Mouse (Mus musculus) embryonic facial prominence, embryonic 10.5 days (tissue): Measurements from ENCODE around the gene Zfp1. TPM values are rescaled to one million over a fixed set of nuclear protein-coding genes. Genes with fewer than 3 reads are reported as not detected.

Experiments
- DNase-seq: peaks from one replicate; pipeline ENCODE4 v3.0.0-alpha.2; 2017; ENCODE audit warnings: low spot score
- H3K27ac ChIP-seq: fragments of 300-500 bp; sonication (generic); replicated peaks from 2 replicates; pipeline ENCODE4 v1.5.1; 2016; ENCODE audit warnings: mild to moderate bottlenecking
- H3K27me3 ChIP-seq: fragments of 300-500 bp; sonication (generic); replicated peaks from 2 replicates; pipeline ENCODE4 v1.6.1; 2016; ENCODE audit warnings: low read depth, mild to moderate bottlenecking; ENCODE audit not compliant: poor library complexity, severe bottlenecking
- H3K36me3 ChIP-seq: fragments of 300-500 bp; sonication (generic); replicated peaks from 2 replicates; pipeline ENCODE4 v1.6.1; 2016; ENCODE audit warnings: mild to moderate bottlenecking, moderate library complexity
- H3K4me1 ChIP-seq: fragments of 300-500 bp; sonication (generic); 2 replicates; pipeline ENCODE4 v1.6.1; 2016
- H3K4me3 ChIP-seq: fragments of 300-500 bp; sonication (generic); 2 replicates; pipeline ENCODE4 v1.5.1; 2016; ENCODE audit warnings: mild to moderate bottlenecking, moderate library complexity
- H3K9me3 ChIP-seq: fragments of 300-500 bp; sonication (generic); 2 replicates; pipeline ENCODE4 v1.6.1; 2016; ENCODE audit warnings: mild to moderate bottlenecking
- WGBS: fragments of 180-500 bp; shearing (Covaris S2); methylation state at CpG from one replicate; pipeline ENCODE4 v1.1.7; 2016; 5-methylcytosine and 5-hydroxymethylcytosine counted together
- polyA plus RNA-seq: library from polyadenylated mRNA; unstranded; fragments of >200 nt; fragmentation: Nextera tagmentation; extraction: Ambion mirVana; gene quantifications from 2 replicates; pipeline ENCODE4 v1.2.1, GENCODE M21; 2016

The Zfp1 gene
- 20.2 and 20.9 TPM in 2 replicates for polyA plus RNA-seq

GRCm38 (mm10) chr8:111643264-111644141, at the start of gene Zfp1:
Zfp1 (plus strand) TSS chr8:111643401.
- no peaks in the 10 kb centered on the region for H3K27me3 ChIP-seq
- H3K36me3 ChIP-seq, result peaks cover 13% of the 10 kb centered on the region
- whole genome bisulfite sequencing, result under 1% methylated on average over 75 of the region's 75 CpGs
- H3K27ac ChIP-seq, result peak within 1 kb of the TSS; percentile 99
- peak within 1 kb of the TSS; percentile 86 for H3K4me3 ChIP-seq
- no peaks in the 10 kb centered on the region for H3K9me3 ChIP-seq
- peak; percentile 94 for DNase-seq
- H3K4me1 ChIP-seq, result peaks cover 15% of the 10 kb centered on the region

GRCm38 (mm10) chr8:111594044-111594840, 49.0 kb upstream of the Zfp1 start:
- Histone ChIP-seq H3K9me3 (no peaks in the 10 kb centered on the region), H3K4me1 (peaks cover 42% of the 10 kb centered on the region), H3K4me3 (no peak overlapping the region), H3K36me3 (peaks cover 14% of the 10 kb centered on the region), H3K27me3 (no peaks in the 10 kb centered on the region), H3K27ac (no peak overlapping the region)
- 84% methylated on average over 3 of the region's 3 CpGs for WGBS
- no peak for DNase-seq

DNA sequence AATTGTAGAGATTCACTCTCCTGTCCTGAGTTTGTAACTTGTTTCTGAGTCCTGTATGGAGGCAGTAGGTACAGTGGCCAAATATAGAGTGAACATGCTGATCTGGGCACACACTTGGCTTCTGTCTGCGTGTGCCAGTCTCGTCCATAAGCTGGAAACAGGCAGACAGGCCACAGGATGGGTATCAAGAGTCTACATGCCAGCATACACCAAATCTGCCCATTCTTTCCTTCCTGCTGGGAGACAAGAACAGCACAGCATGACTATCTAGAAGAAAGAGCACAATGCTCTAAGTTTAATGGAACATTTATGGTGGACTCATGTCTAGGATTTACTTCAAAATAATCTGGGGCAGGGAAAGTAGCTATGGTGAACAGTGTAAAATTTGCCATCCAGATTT, 48.2 kb upstream of the Zfp1 start:
- Histone ChIP-seq H3K27me3 (no peaks in the 10 kb centered on the region), H3K4me3 (no peak overlapping the region), H3K27ac (no peak overlapping the region), H3K4me1 (peaks cover 48% of the 10 kb centered on the region), H3K9me3 (no peaks in the 10 kb centered on the region), H3K36me3 (peaks cover 17% of the 10 kb centered on the region)
- 96% methylated on average over 2 of the region's 2 CpGs for WGBS
- DNase-seq, result no peak

DNA sequence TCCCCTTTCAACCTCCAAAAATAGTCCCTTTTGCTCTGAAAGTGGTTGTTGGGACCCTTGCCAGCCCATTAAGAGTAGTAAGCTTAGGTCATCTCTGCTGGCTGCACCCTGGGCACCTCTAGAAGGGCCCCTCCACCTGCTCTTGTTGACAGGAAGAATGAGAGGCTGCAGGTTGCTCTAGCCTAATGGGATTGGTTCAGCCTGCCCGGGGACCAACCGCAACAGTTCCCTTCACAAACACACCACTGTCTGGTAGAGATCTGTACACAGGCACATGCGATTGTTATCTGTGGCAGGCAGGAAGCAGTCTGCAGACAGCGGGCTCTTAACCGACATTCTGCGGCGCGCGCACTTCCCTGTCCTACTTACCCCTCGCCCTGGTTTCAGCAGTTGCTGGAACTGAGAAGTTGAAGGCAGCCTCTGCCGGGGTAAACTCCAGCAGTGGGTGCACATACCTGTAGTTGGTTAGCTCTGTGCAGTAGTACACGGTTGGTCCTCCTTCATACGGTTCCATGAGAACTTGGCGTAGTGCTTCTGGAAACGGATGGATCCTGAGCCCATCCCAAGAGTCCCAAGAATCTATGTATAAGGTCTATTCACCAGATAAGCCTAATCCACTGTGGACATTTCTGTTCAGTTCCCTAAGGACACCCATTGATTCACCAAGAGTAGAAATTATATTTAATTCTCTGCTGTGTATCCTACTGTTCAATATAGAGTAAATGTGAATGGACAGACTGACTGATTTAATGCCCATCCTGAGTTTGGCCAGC, 47.3 kb upstream of the Zfp1 start:
- Histone ChIP-seq H3K36me3 (peaks cover 13% of the 10 kb centered on the region), H3K27me3 (no peaks in the 10 kb centered on the region), H3K27ac (no peak overlapping the region), H3K9me3 (no peaks in the 10 kb centered on the region), H3K4me3 (no peak overlapping the region), H3K4me1 (peaks cover 48% of the 10 kb centered on the region)
- 84% methylated on average over 15 of the region's 15 CpGs for WGBS
- DNase-seq, result peak; percentile 34

DNA sequence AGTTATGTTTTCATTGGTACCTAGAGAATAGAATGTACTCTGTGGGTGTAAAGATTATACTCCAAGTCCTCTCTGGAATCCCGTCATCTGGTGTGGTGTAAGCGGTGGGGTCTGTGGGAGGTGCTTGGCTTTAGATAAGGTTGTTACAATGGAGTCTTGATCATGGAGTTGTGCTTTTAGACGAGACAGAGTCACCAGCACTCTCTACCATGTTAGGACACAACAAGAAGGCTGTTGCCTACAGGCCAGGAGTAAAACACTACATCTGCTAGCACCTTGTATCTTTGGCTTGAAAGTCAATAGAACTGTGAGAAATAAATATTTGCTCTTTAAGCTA, 46.7 kb upstream of the Zfp1 start:
- Histone ChIP-seq H3K9me3 (no peaks in the 10 kb centered on the region), H3K27me3 (no peaks in the 10 kb centered on the region), H3K36me3 (peaks cover 12% of the 10 kb centered on the region), H3K4me1 (peaks cover 48% of the 10 kb centered on the region), H3K27ac (no peak overlapping the region), H3K4me3 (no peak overlapping the region)
- no peak for DNase-seq
- 74% methylated on average over 3 of the region's 3 CpGs for WGBS

DNA sequence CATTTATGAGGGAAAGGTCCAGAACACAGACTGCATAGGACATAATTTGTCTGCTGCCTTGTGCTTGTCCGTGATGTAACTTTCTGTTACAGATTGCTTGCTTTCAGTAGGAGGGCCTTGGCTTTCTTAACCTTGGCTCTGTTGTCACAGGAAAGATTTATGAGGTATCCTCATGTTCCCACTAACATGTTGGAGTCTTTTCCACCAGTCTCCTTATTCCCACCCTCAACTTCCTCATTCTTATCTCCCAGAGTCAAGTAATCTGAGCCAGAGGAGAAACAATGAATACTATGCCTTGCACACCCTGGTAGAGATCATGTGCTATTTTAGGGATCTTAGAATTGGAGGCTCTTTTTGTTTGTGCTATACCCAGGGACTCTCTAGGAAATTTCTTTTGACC, 45.9 kb upstream of the Zfp1 start:
- no peak overlapping the region for H3K4me3 ChIP-seq
- WGBS, result 71% methylated on average over 1 of the region's 1 CpGs
- H3K27me3 ChIP-seq, result no peaks in the 10 kb centered on the region
- H3K4me1 ChIP-seq, result peaks cover 48% of the 10 kb centered on the region
- no peak overlapping the region for H3K27ac ChIP-seq
- peaks cover 12% of the 10 kb centered on the region for H3K36me3 ChIP-seq
- no peak for DNase-seq
- no peaks in the 10 kb centered on the region for H3K9me3 ChIP-seq

- Histone ChIP-seq H3K36me3 (peaks cover 26% of the 10 kb centered on the region), H3K27me3 (no peaks in the 10 kb centered on the region), H3K9me3 (no peaks in the 10 kb centered on the region), H3K4me3 (no peak overlapping the region), H3K4me1 (peaks cover 37% of the 10 kb centered on the region), H3K27ac (no peak overlapping the region)
- WGBS, result 85% methylated on average over 9 of the region's 9 CpGs
- no peak for DNase-seq
Measured at GRCm38 (mm10) chr8:111599707-111600444, 43.3 kb upstream of the Zfp1 start.

DNA sequence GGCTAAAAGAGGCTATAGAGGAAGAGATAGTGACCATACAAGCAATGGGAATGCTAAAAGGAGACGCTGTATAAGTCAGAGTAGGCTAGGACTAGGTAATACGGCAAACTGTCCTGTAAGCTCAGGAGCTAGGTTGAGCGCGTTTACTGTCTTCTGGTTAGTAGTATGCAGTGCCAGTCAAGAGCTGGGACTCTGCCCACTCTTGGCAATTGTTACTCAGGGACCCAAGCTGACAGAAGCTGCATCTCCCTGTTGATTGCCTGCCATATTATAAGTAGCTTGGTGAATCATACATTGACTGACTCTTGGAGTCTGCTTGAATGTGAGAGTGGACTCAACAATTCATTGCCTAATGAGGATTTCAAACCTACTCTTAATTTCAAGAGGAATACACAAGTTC, 41.2 kb upstream of the Zfp1 start:
- Histone ChIP-seq H3K36me3 (peaks cover 48% of the 10 kb centered on the region), H3K4me1 (peaks cover 15% of the 10 kb centered on the region), H3K27me3 (no peaks in the 10 kb centered on the region), H3K9me3 (no peaks in the 10 kb centered on the region), H3K27ac (no peak overlapping the region), H3K4me3 (no peak overlapping the region)
- DNase-seq, result no peak
- 96% methylated on average over 4 of the region's 4 CpGs for WGBS

DNA sequence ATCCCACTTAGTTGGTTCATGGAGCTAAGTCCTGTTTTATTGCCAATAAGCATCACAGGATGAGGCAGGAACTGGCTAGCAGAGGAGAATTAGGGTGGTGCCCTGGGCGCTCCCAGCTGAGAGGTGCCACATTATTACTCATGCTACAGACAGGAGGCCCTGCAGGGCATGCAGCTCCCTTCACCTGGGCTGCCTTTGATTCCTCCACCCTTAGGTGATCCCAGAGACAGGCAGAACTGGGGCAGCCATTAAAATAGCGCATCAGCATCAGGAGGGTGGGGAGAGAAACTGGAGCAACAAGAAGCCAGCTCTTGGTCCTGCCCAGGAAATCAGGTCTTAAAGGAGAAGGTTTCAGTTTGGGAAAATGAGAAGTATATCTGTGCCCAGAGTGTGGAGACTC, 38.2 kb upstream of the Zfp1 start:
- Histone ChIP-seq H3K36me3 (peaks cover 59% of the 10 kb centered on the region), H3K9me3 (no peaks in the 10 kb centered on the region), H3K4me1 (no peaks in the 10 kb centered on the region), H3K4me3 (no peak overlapping the region), H3K27ac (no peak overlapping the region), H3K27me3 (no peaks in the 10 kb centered on the region)
- no peak for DNase-seq
- WGBS, result 94% methylated on average over 2 of the region's 2 CpGs

- H3K9me3 ChIP-seq, result no peaks in the 10 kb centered on the region
- WGBS, result 86% methylated on average over 9 of the region's 9 CpGs
- H3K4me3 ChIP-seq, result no peak overlapping the region
- no peak overlapping the region for H3K27ac ChIP-seq
- no peak for DNase-seq
- H3K27me3 ChIP-seq, result no peaks in the 10 kb centered on the region
- no peaks in the 10 kb centered on the region for H3K4me1 ChIP-seq
- H3K36me3 ChIP-seq, result peaks cover 72% of the 10 kb centered on the region
Measured at GRCm38 (mm10) chr8:111606961-111607360, 36.2 kb upstream of the Zfp1 start.

- 94% methylated on average over 7 of the region's 7 CpGs for WGBS
- Histone ChIP-seq H3K27me3 (no peaks in the 10 kb centered on the region), H3K36me3 (peaks cover 76% of the 10 kb centered on the region), H3K9me3 (no peaks in the 10 kb centered on the region), H3K27ac (no peak overlapping the region), H3K4me1 (no peaks in the 10 kb centered on the region), H3K4me3 (no peak overlapping the region)
- DNase-seq, result no peak
Measured at GRCm38 (mm10) chr8:111607414-111607813, 35.8 kb upstream of the Zfp1 start.

DNA sequence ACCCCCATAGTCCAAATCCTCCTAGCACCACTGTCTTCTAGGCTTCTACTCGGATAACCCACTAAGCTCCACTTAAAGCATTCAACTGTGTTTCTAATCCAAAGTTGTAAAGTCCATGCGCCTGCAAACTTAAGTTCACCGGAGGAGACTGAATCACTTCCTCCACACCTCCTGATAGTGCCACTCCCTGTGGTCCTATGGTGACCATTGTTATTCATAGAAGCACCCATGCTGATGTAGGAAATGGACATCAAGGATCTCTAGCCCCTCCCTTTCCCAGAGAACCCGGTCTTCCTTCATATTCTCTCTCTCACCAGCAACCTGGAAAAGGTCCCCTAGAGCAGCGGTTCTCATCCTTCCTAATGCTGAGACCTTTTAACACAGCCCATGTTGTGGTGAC, 30.0 kb upstream of the Zfp1 start:
- no peak for DNase-seq
- H3K4me3 ChIP-seq, result no peak overlapping the region
- WGBS, result 88% methylated on average over 5 of the region's 5 CpGs
- H3K36me3 ChIP-seq, result peaks cover 62% of the 10 kb centered on the region
- no peaks in the 10 kb centered on the region for H3K27me3 ChIP-seq
- H3K9me3 ChIP-seq, result no peaks in the 10 kb centered on the region
- H3K27ac ChIP-seq, result no peak overlapping the region
- 0 out of 2 replicates have a peak, but pooled peaks cover 3% of the 10 kb centered on the region for H3K4me1 ChIP-seq
